Mouse (Mus musculus): ENCODE measurements around the gene Kcnj12. TPM values are rescaled to one million over a fixed set of nuclear protein-coding genes. Genes with fewer than 3 reads are reported as not detected.

Gene Kcnj12
- polyA plus RNA-seq, 1 experiment from 2014 or later: 0.17 TPM

DNA sequence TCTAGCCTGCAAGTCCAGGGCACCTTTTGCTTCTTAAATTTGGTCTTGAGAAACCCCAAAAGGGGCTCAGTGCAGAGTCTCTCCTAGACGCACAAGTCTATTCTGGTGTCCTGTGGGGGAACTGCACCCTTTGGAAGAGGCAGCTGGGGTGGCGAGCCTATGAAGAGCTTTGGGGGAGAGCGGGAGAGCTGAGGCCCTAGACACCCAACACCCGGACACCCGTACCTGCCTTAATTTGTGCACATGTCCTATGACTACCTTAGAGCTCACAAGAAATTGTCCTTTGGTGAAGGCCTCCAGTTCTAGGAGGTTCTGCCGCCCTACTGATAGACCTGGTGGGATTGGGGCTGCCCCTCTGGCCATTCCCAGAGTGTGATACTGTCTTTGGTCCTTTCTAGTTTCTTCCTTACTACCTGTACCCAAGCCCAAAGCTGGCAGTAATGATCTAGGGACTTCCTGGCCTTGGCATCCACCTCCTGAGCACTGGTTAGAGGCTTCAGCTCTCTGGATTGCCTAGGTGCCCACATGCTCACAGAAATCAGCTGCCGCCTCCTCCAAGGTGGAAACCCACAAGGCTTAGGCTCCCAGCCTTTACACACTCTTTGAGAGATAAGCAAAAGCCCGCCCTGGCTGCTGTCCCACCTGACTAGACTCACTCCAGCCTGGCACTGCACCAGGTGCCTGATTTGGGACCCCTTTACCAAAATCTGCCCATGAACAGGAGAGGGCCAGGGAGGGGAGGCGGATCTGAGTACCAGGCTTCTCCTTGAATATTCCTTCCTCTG is 1.2 kb downstream of the Kcnj12 start:
- Histone ChIP-seq H3K4me2 (ENCODE audit: low read length) (peak overlapping the region; percentile 92), H3K27ac (no peak overlapping the region), H3K4me3 (replicated peaks; ENCODE audit: low read depth, low read length) (peak overlapping the region; percentile 50; the same call in 1 of the 2 replicates), H3K27me3 (ENCODE audit: insufficient read depth, low read length) (peaks cover 46% of the 10 kb centered on the region), H3K36me3 (ENCODE audit: insufficient read depth, low read length) (no peaks in the 10 kb centered on the region), H3K4me1 (replicated peaks; ENCODE audit: insufficient read depth, low read length) (peaks cover 6% of the 10 kb centered on the region; the same call in 1 of the 2 replicates), H3K9ac (ENCODE audit: low read depth, low read length) (no peak overlapping the region; the same call in 1 of the 2 replicates), H3K9me3 (replicated peaks; ENCODE audit: low read length) (no peaks in the 10 kb centered on the region)
- DNase-seq (ENCODE audit: low spot score) (no peak), ATAC-seq (replicated peaks; ENCODE audit: low FRiP score, low read depth) (no peak)
- WGBS: 59% methylated on average over 9 of the region's 9 CpGs
- TF ChIP-seq CTCF (IDR thresholded peaks at IDR 0.05; ENCODE audit: low read depth): no peak

GRCm38 (mm10) chr11:61024388-61024787 is 2.0 kb downstream of the Kcnj12 start:
- no peak for DNase-seq (ENCODE audit: low spot score)
- ATAC-seq (replicated peaks; ENCODE audit: low FRiP score, low read depth): no peak
- H3K4me3 ChIP-seq (replicated peaks; ENCODE audit: low read depth, low read length): no peak overlapping the region
- H3K9me3 ChIP-seq (replicated peaks; ENCODE audit: low read length): no peaks in the 10 kb centered on the region
- peaks cover 43% of the 10 kb centered on the region for H3K27me3 ChIP-seq (ENCODE audit: insufficient read depth, low read length)
- H3K36me3 ChIP-seq (ENCODE audit: insufficient read depth, low read length): no peaks in the 10 kb centered on the region
- H3K9ac ChIP-seq (ENCODE audit: low read depth, low read length): no peak overlapping the region
- TF ChIP-seq CTCF (IDR thresholded peaks at IDR 0.05; ENCODE audit: low read depth): no peak
- H3K27ac ChIP-seq: no peak overlapping the region
- WGBS: 80% methylated on average over 6 of the region's 6 CpGs
- peaks cover 6% of the 10 kb centered on the region; the same call in 1 of the 2 replicates for H3K4me1 ChIP-seq (replicated peaks; ENCODE audit: insufficient read depth, low read length)
- H3K4me2 ChIP-seq (ENCODE audit: low read length): no peak overlapping the region

DNA sequence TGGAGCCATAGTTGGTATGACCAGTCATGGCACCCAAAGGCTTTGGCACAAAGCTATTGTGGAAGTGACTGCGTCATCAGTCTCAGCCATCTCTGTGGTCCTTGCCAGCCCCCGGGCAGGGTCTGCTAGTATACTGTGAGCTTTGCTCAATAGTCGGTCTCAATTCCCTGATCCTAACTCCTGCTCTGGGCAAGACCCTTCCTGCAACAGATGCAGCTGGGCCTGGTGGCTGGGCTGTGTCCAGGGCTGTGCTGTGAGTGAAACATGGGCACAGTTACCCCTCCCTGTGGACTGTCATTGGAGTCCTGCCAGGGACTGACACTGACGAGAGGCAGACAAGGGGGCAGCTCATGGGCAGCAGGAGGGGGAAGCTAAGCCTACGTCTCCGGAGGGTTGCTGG is 2.6 kb downstream of the Kcnj12 start:
- DNase-seq (ENCODE audit: low spot score) (no peak), ATAC-seq (replicated peaks; ENCODE audit: low FRiP score, low read depth) (no peak)
- Histone ChIP-seq H3K27ac (no peak overlapping the region), H3K4me2 (ENCODE audit: low read length) (no peak overlapping the region), H3K9ac (ENCODE audit: low read depth, low read length) (no peak overlapping the region), H3K9me3 (replicated peaks; ENCODE audit: low read length) (no peaks in the 10 kb centered on the region), H3K36me3 (ENCODE audit: insufficient read depth, low read length) (no peaks in the 10 kb centered on the region), H3K27me3 (ENCODE audit: insufficient read depth, low read length) (peaks cover 43% of the 10 kb centered on the region), H3K4me3 (replicated peaks; ENCODE audit: low read depth, low read length) (no peak overlapping the region), H3K4me1 (replicated peaks; ENCODE audit: insufficient read depth, low read length) (peaks cover 6% of the 10 kb centered on the region; the same call in 1 of the 2 replicates)
- WGBS: 64% methylated on average over 6 of the region's 6 CpGs
- no peak for TF ChIP-seq CTCF (IDR thresholded peaks at IDR 0.05; ENCODE audit: low read depth)

DNA sequence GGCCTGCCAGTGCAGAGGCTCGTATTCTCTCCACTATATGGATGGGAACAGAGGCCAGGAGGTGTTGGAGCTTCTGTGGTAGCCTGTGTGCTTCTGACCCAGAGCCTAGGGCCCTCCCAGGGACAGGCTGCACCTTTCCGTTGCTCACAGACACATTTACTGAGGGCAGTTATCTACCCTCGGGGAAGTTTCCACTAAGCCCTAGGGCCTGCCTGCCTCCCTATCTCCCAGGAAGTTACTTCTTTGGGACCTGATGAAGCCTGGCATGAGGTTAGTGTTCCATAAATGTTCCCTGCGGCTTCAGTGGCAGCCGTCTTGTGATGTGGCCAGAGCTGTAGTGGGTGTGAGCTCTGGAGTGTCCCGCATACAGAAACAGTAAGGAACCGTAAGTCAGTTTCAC is 3.2 kb downstream of the Kcnj12 start:
- 72% methylated on average over 7 of the region's 7 CpGs for WGBS
- no peaks in the 10 kb centered on the region for H3K36me3 ChIP-seq (ENCODE audit: insufficient read depth, low read length)
- H3K4me2 ChIP-seq (ENCODE audit: low read length): no peak overlapping the region
- ATAC-seq (replicated peaks; ENCODE audit: low FRiP score, low read depth): no peak
- H3K4me3 ChIP-seq (replicated peaks; ENCODE audit: low read depth, low read length): no peak overlapping the region
- peaks cover 37% of the 10 kb centered on the region for H3K27me3 ChIP-seq (ENCODE audit: insufficient read depth, low read length)
- no peak for DNase-seq (ENCODE audit: low spot score)
- no peak overlapping the region for H3K27ac ChIP-seq
- no peak overlapping the region for H3K9ac ChIP-seq (ENCODE audit: low read depth, low read length)
- H3K4me1 ChIP-seq (replicated peaks; ENCODE audit: insufficient read depth, low read length): peaks cover 6% of the 10 kb centered on the region; the same call in 1 of the 2 replicates
- no peak for TF ChIP-seq CTCF (IDR thresholded peaks at IDR 0.05; ENCODE audit: low read depth)
- no peaks in the 10 kb centered on the region for H3K9me3 ChIP-seq (replicated peaks; ENCODE audit: low read length)

DNA sequence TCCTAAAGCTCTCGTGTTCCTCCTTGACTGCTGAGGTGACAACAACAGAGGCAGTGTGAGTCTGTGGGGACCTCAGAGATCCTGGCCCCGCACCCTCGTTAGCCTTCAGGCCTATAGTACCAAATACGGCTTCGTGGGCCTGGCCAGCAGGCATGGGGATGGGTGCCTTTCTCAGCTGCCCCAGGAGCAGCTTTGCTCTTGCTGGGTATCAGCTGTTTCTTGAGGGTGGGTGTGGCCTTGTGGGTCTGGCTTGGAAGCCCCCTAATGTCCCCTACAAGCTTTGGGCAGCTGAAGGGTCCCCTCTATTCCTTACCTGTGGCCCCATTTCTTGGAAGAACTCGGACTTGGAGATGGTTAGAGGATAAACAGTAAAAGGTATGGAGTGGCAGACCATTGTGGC is 4.0 kb downstream of the Kcnj12 start:
- Histone ChIP-seq H3K4me2 (ENCODE audit: low read length) (no peak overlapping the region), H3K27ac (no peak overlapping the region), H3K4me1 (replicated peaks; ENCODE audit: insufficient read depth, low read length) (peaks cover 6% of the 10 kb centered on the region; the same call in 1 of the 2 replicates), H3K36me3 (ENCODE audit: insufficient read depth, low read length) (no peaks in the 10 kb centered on the region), H3K27me3 (ENCODE audit: insufficient read depth, low read length) (peaks cover 29% of the 10 kb centered on the region), H3K9me3 (replicated peaks; ENCODE audit: low read length) (no peaks in the 10 kb centered on the region), H3K4me3 (replicated peaks; ENCODE audit: low read depth, low read length) (no peak overlapping the region), H3K9ac (ENCODE audit: low read depth, low read length) (no peak overlapping the region)
- ATAC-seq (replicated peaks; ENCODE audit: low FRiP score, low read depth): no peak
- TF ChIP-seq CTCF (IDR thresholded peaks at IDR 0.05; ENCODE audit: low read depth): no peak
- WGBS: 86% methylated on average over 6 of the region's 6 CpGs
- DNase-seq (ENCODE audit: low spot score): no peak

GRCm38 (mm10) chr11:61027160-61027559 is 4.8 kb downstream of the Kcnj12 start:
- H3K27me3 ChIP-seq (ENCODE audit: insufficient read depth, low read length): peaks cover 22% of the 10 kb centered on the region
- TF ChIP-seq CTCF (IDR thresholded peaks at IDR 0.05; ENCODE audit: low read depth): no peak
- WGBS: 85% methylated on average over 4 of the region's 4 CpGs
- H3K9ac ChIP-seq (ENCODE audit: low read depth, low read length): no peak overlapping the region
- no peak for DNase-seq (ENCODE audit: low spot score)
- no peak overlapping the region for H3K27ac ChIP-seq
- H3K4me2 ChIP-seq (ENCODE audit: low read length): no peak overlapping the region
- H3K36me3 ChIP-seq (ENCODE audit: insufficient read depth, low read length): no peaks in the 10 kb centered on the region
- ATAC-seq (replicated peaks; ENCODE audit: low FRiP score, low read depth): no peak
- no peak overlapping the region for H3K4me3 ChIP-seq (replicated peaks; ENCODE audit: low read depth, low read length)
- H3K4me1 ChIP-seq (replicated peaks; ENCODE audit: insufficient read depth, low read length): peaks cover 3% of the 10 kb centered on the region; the same call in 1 of the 2 replicates
- H3K9me3 ChIP-seq (replicated peaks; ENCODE audit: low read length): no peaks in the 10 kb centered on the region

All from kidney, postnatal 0 days (tissue).